24 mouse cellular contexts compared by ENCODE assay signal in the genomic region with DNA sequence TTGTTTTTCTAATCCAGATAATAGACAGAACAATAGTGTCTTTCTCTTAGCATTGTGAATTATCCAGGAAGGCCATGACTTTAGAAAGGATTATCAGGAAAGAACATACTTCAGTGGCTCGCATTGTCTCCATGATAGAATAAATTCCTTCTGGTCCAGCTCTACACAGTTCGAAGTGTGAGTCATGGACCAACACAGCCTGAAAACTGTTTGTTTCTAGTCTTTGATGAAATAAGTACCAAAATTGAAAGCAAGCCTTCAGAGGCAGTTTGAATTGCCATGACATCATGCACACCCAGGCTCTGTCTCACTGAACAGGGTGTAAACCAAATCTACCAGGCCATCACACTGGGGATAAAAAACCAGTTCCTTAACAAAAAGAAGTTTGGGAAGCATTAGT.
A peak's percentile ranks its signal among the peaks of the same experiment; 100 is the strongest.
DNase-seq lines count a peak whose midpoint lies in the region; ATAC-seq lines count a peak whose summit lies in the region.
"Had no signal": no experiment of that assay in that cellular context is flagged by ENCODE, and none has a peak within 500 bp of the region (broad histone marks: within the 10 kb centered on the region; RNA-seq: fewer than 3 reads in every experiment).

No protein-coding gene starts in this region.

- no peaks in the 10 kb centered on the region for H3K9me3 ChIP-seq in forebrain, embryonic 14.5 days (replicated peaks; ENCODE audit: control insufficient read depth, low read length)
- no peaks in the 10 kb centered on the region for H3K9me3 ChIP-seq in forebrain, embryonic 10.5 days
- H3K9me3 ChIP-seq: embryonic facial prominence, embryonic 13.5 days; embryonic facial prominence, embryonic 15.5 days; forebrain, embryonic 12.5 days; forebrain, embryonic 15.5 days had no signal

- H3K36me3 ChIP-seq in forebrain, embryonic 14.5 days (ENCODE audit: control insufficient read depth, insufficient read depth, low read length) = 0 out of 2 replicates have a peak, but pooled peaks cover 4% of the 10 kb centered on the region
- H3K36me3 ChIP-seq in forebrain, embryonic 10.5 days (replicated peaks) = no peaks in the 10 kb centered on the region; the same call in 1 of the 2 replicates
- H3K36me3 ChIP-seq: embryonic facial prominence, embryonic 13.5 days; embryonic facial prominence, embryonic 15.5 days; forebrain, embryonic 12.5 days; forebrain, embryonic 15.5 days had no signal

- H3K4me1 ChIP-seq in forebrain, embryonic 14.5 days (ENCODE audit: control insufficient read depth, insufficient read depth, low read length) = no peaks in the 10 kb centered on the region
- H3K4me1 ChIP-seq in forebrain, embryonic 10.5 days = peaks cover 14% of the 10 kb centered on the region
- H3K4me1 ChIP-seq: embryonic facial prominence, embryonic 13.5 days; embryonic facial prominence, embryonic 15.5 days; forebrain, embryonic 15.5 days had no signal

- H3K4me2 ChIP-seq in forebrain, embryonic 14.5 days (ENCODE audit: low read length) = no peak overlapping the region
- H3K4me2 ChIP-seq: embryonic facial prominence, embryonic 13.5 days; embryonic facial prominence, embryonic 15.5 days; forebrain, embryonic 12.5 days; forebrain, embryonic 15.5 days had no signal

- 37% methylated on average over 2 of the region's 2 CpGs for WGBS in forebrain, embryonic 14.5 days
- WGBS in forebrain, embryonic 10.5 days = 56% methylated on average over 2 of the region's 2 CpGs

- ATAC-seq in forebrain, embryonic 14.5 days = no peak
- no peak for ATAC-seq in megakaryocyte progenitor cell, adult 5-6 weeks (replicated peaks; ENCODE audit: poor library complexity)
- ATAC-seq: activated CD4-positive, CD25-positive, alpha-beta regulatory T cell, adult 4 months; forebrain, embryonic 15.5 days; forebrain, postnatal 0 days had no signal

- H3K27me3 ChIP-seq in forebrain, embryonic 14.5 days (replicated peaks; ENCODE audit: control insufficient read depth, insufficient read depth, low read length) = no peaks in the 10 kb centered on the region
- H3K27me3 ChIP-seq in forebrain, embryonic 10.5 days (ENCODE audit: poor library complexity, severe bottlenecking) = no peaks in the 10 kb centered on the region
- H3K27me3 ChIP-seq: embryonic facial prominence, embryonic 13.5 days; embryonic facial prominence, embryonic 15.5 days; forebrain, embryonic 12.5 days; forebrain, embryonic 15.5 days had no signal

- DNase-seq in forebrain, embryonic 14.5 days (ENCODE audit: low spot score) = peak; percentile 6
- no peak for DNase-seq in forebrain, embryonic 10.5 days (ENCODE audit: extremely low spot score, low spot score)
- DNase-seq in NIH3T3 (ENCODE audit: low read depth) = peak; percentile 18
- peak; percentile 36 for DNase-seq in brain, adult 2 months (ENCODE audit: low read depth, low spot score)
- peak; percentile 13 for DNase-seq in skeletal muscle tissue, adult 2 months (ENCODE audit: low read depth, low spot score)
- DNase-seq in right cerebral cortex, postnatal 25 days = no peak
- DNase-seq in adrenal gland, postnatal 25 days = no peak
- DNase-seq: adrenal gland, adult 8-10 months; adrenal gland, postnatal 14 days; cerebellum, adult 11 months; cerebellum, adult 18-20 months; cerebellum, adult 8-10 months; cerebellum, adult 9-11 months; cerebellum, postnatal 14 days; cerebellum, postnatal 36 days; embryo, embryonic 11 days; forebrain, postnatal 0 days had no signal

- no peak overlapping the region for H3K27ac ChIP-seq in forebrain, embryonic 14.5 days (ENCODE audit: low read depth, low read length)
- H3K27ac ChIP-seq in forebrain, embryonic 10.5 days = no peak overlapping the region
- H3K27ac ChIP-seq: embryonic facial prominence, embryonic 13.5 days; embryonic facial prominence, embryonic 15.5 days; forebrain, embryonic 12.5 days; forebrain, embryonic 15.5 days had no signal

- H3K4me3 ChIP-seq in forebrain, embryonic 14.5 days (ENCODE audit: low read depth, low read length) = no peak overlapping the region
- H3K4me3 ChIP-seq in forebrain, embryonic 10.5 days = no peak overlapping the region
- H3K4me3 ChIP-seq: embryonic facial prominence, embryonic 13.5 days; embryonic facial prominence, embryonic 15.5 days; erythroblast, embryonic 14.5 days; forebrain, embryonic 12.5 days; forebrain, embryonic 15.5 days had no signal

- H3K9ac ChIP-seq in forebrain, embryonic 14.5 days (ENCODE audit: low read length) = no peak overlapping the region
- H3K9ac ChIP-seq: embryonic facial prominence, embryonic 13.5 days; embryonic facial prominence, embryonic 15.5 days; forebrain, embryonic 12.5 days; forebrain, embryonic 15.5 days; forebrain, postnatal 0 days had no signal

Comparison
In these comparisons a context has a peak if more than half of its experiments do, and no peak if none do; other contexts are left out.
1. DNase-seq: peak in forebrain, embryonic 14.5 days (single experiment), NIH3T3 (single experiment), brain, adult 2 months (single experiment) and skeletal muscle tissue, adult 2 months (single experiment); none in forebrain, embryonic 10.5 days (single experiment), right cerebral cortex, postnatal 25 days (single experiment) and adrenal gland, postnatal 25 days (single experiment).